Mouse (Mus musculus) frontal cortex, postnatal 14 days (tissue): ENCODE measurements around the gene Sema4c.
A peak's percentile ranks its signal among the peaks of the same experiment; 100 is the strongest.
"Not testable (repeated sequence)": the region's sequence is repeated elsewhere in the genome, so short reads cannot be mapped to it uniquely, and the experiment has no call there.

Source experiments
- DNase-seq, 2 experiments: peaks; one replicate each; pipeline ENCODE4 v3.0.0; 2022; ENCODE audit warnings: low spot score in 2 of 2

Sema4c gene

GRCm38 (mm10) chr1:36556553-36557456 is 1.3 kb downstream of the Sema4c start:
- peak; percentile 88 to 94 for DNase-seq

- no peak for DNase-seq
Measured at GRCm38 (mm10) chr1:36555798-36556395, 2.3 kb downstream of the Sema4c start.

- no peak for DNase-seq
Measured at GRCm38 (mm10) chr1:36554633-36555399, 3.3 kb downstream of the Sema4c start.

- DNase-seq, result no peak
Measured at GRCm38 (mm10) chr1:36552506-36552905, 5.6 kb downstream of the Sema4c start.

- DNase-seq, result no peak
Measured at GRCm38 (mm10) chr1:36551904-36552303, 6.2 kb downstream of the Sema4c start.

- no peak for DNase-seq
Measured at GRCm38 (mm10) chr1:36550075-36550863, 7.9 kb downstream of the Sema4c start.

GRCm38 (mm10) chr1:36549491-36549890 is 8.7 kb downstream of the Sema4c start:
- DNase-seq, result no peak

GRCm38 (mm10) chr1:36548771-36549170 is 9.4 kb downstream of the Sema4c start:
- no peak for DNase-seq

GRCm38 (mm10) chr1:36547981-36548598 is 10.1 kb downstream of the Sema4c start:
- no peak for DNase-seq

GRCm38 (mm10) chr1:36546888-36547471 is 11.2 kb downstream of the Sema4c start, which contains the start of gene Ankrd39:
Ankrd39 (minus strand) TSS chr1:36547445.
- peak; percentile 96 to 97 for DNase-seq

- DNase-seq, result no peak
Measured at GRCm38 (mm10) chr1:36545845-36546600, 12.1 kb downstream of the Sema4c start.

GRCm38 (mm10) chr1:36545382-36545781 is 12.8 kb downstream of the Sema4c start:
- DNase-seq, result no peak

- DNase-seq, result no peak
Measured at GRCm38 (mm10) chr1:36542925-36543324, 15.2 kb downstream of the Sema4c start.

- no peak for DNase-seq
Measured at GRCm38 (mm10) chr1:36541844-36542243, 16.3 kb downstream of the Sema4c start.

- DNase-seq, result no peak
Measured at GRCm38 (mm10) chr1:36540807-36541206, 17.3 kb downstream of the Sema4c start.

GRCm38 (mm10) chr1:36540132-36540531 is 18.0 kb downstream of the Sema4c start:
- DNase-seq, result no peak

GRCm38 (mm10) chr1:36539186-36539585 is 19.0 kb downstream of the Sema4c start, which contains the start of gene Gm42417:
Gm42417 (minus strand) TSS chr1:36539429.
- DNase-seq, result no peak

- no peak for DNase-seq
Measured at GRCm38 (mm10) chr1:36538727-36539126, 19.4 kb downstream of the Sema4c start.

GRCm38 (mm10) chr1:36536783-36537182 is 21.4 kb downstream of the Sema4c start, which contains the start of gene Ankrd23:
Ankrd23 (minus strand) TSS chr1:36536883.
- not testable (repeated sequence) for DNase-seq

- no peak for DNase-seq
Measured at GRCm38 (mm10) chr1:36536397-36536728, 21.8 kb downstream of the Sema4c start.
